Mouse (Mus musculus) ZHBTc4 (cell line): Measurements from ENCODE around the gene Gpr158.

Experiments used
- DNase-seq: peaks from one replicate; pipeline ENCODE4 v3.0.0-alpha.2; 2011; ENCODE audit warnings: low read depth, low spot score

The Gpr158 gene

DNA sequence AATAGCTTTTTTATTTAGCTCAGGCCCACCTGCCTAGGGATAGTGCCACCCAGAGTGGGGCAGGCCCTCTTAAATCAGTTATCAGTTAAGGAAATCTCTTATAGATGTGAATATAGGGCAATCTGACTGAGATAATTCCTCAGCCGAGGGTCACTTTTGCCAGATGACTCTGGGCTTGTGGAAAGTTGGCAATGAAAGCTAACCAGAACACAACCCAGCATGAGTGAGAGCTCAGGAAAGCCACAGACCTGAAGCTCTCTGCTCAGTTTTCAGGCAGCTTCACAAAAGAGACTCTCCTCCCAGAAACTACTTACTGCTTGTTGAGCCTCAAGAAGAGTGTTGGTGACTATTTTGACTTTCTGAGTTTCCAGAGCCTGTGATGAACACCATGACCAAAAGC is 264.8 kb downstream of the Gpr158 start:
- no peak for DNase-seq

DNA sequence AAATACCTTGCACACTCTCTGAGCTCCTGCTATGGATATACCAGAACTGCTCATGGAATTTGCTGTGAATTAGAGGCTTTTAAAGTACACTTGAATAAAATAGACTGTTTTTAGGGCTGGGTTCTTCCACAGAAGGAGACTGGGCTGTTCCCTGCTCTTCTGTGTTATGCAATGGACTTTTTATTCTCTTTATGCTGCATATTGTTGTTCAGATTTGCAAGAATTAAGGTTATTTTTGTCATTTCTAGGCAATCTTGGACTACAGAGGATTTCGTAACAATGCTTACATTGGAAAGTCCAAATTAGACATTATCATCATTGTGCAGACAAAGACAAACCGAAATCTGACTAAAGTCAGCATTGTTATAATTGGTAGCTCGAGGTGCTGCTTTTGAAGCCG is 298.4 kb downstream of the Gpr158 start:
- no peak for DNase-seq

- no peak for DNase-seq
Measured at GRCm38 (mm10) chr2:21676084-21676838, 308.9 kb downstream of the Gpr158 start.

- no peak for DNase-seq
Measured at GRCm38 (mm10) chr2:21676839-21677123, 309.4 kb downstream of the Gpr158 start.

DNA sequence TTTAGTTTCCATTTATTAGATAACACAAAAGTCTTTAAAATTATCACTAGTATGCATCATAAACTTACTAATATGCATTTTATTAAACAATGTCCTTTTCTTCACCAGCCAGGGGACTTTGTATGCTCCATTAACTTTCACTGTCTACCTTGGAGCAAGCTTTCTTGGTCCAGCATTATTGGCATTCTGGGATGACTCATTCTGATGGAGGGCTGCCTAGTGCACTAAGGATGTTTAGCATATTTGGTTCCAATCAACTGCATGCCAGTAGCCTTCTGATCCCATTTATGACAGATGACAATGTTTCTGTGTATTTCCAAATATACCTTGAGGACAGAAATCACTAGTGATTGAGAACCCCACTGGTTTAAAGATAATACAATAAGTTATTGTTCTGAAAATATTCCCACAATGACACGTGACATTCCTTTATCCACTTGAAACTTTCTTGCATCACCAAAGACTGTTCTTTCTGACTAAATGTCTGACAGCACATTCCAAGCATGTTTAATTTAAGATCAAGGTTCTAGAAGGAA is 313.5 kb downstream of the Gpr158 start:
- no peak for DNase-seq

DNA sequence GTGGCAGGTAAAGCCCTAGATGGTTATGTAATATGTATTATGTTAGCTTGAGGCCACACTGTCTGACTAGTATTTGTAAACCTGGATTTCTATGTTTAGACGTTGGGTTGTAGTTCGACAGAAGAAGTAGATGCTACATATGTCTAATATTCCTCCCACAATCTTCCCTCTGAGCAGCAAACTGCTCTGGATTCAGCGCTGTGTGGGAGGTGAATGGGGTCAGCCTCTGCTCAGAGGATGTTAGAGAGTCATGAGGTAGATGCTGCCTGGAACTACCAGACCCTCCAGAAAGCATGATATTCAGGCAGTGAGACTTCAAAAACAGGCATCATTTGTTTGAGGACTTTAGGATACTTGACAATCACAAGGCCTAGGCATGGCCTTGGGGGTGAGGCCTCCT is 317.4 kb downstream of the Gpr158 start:
- no peak for DNase-seq

DNA sequence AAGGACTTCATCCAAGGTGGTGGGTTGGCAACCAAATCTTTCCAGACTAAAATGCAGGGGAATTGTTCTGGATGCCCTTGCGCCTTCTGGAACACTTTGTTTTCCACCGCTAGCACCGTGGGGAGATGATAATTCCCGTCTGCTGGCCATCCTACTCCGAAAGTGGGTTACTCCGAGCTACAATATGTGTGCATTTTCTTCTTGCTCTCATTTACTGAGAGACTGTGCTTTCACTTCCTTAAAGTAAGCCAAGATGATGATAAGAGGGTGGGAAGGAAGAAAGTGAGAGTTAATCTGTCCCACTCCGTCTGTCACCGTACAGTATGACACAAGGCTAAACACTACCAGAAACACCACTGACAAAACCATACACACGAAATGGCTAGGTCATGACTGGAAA is 325.8 kb downstream of the Gpr158 start:
- no peak for DNase-seq

DNA sequence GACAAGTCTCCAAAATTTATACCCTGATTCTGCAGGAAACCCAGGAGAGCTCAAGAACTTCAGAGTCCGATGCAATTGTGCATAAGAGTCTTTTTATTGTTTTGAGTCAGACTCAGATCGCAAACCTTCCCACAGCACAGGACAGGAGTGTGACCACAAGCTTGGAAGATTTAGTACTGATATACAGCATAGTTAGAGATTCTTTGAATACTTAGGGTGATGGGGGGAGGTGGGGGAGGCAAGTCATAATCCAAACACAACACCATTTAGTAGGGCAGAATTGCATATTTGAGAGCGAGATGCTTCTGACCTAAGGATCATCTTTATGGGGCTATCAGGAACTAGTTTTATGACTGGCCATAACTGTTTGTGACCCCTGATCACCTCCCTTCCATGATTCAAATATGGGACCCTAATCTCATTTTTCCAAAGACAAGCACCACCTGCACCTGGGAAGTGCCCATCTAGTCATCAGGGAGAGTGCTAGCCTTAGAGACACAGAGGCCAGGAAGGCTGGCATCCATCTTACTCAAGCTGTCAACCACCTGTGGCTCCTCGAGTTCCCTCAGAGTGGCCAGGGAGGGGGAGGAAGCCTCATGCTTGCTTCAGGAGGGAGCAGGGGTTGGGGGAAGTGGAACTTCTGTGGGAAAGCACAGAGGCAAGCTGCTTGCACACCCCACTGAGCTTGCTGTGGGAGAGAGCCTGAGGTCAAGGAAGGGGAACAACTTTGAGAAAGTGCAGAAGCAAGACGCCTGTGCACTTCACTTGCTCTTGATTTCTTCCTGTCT is 326.7 kb downstream of the Gpr158 start:
- no peak for DNase-seq

DNA sequence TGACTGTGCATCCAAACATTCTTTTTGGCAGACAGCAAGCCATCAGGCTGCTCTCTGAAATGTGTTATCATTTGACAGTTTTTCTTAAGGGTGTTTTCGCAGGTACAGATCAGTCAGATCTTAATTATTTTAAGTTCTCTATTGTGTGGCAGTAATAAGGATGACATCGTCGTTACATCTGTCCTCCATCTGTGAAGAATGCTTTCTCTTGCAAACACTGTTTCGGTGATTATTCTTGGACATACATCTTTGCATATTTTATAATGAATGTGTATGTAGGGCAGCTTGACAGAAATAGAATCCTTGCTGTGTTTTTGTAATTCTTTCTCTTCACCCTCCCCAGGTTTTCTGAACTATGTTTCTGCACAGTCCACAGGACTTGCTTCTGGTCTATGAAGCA is 360.7 kb downstream of the Gpr158 start:
- no peak for DNase-seq

- no peak for DNase-seq
Measured at GRCm38 (mm10) chr2:21783721-21784120, 416.4 kb downstream of the Gpr158 start.

GRCm38 (mm10) chr2:21793156-21793555 is 425.8 kb downstream of the Gpr158 start:
- peak; percentile 28 for DNase-seq

- DNase-seq = no peak
Measured at GRCm38 (mm10) chr2:21799616-21800015, 432.3 kb downstream of the Gpr158 start.

GRCm38 (mm10) chr2:21800045-21800444 is 432.7 kb downstream of the Gpr158 start:
- DNase-seq = no peak

- DNase-seq = no peak
Measured at GRCm38 (mm10) chr2:21808510-21808909, 441.2 kb downstream of the Gpr158 start.

DNA sequence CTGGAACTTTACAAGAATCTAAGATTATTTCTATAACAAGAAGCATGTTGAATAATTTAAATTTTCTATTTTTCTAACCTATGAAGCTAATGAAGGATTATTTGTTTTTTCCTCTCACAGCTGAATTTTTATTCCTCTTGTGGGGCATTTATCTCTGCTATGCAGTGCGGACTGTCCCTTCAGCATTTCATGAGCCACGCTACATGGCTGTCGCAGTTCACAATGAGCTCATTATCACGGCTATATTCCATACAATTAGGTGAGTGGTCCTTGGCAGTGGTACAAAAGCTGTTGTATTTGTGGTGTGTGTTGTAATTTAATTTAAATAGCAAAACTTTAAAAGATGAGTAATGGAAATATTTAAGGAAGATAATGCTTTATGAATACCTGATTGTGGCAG is 443.1 kb downstream of the Gpr158 start:
- no peak for DNase-seq

GRCm38 (mm10) chr2:21864061-21864460 is 496.7 kb downstream of the Gpr158 start:
- no peak for DNase-seq
